Mouse (Mus musculus) midbrain, embryonic 16.5 days (tissue): ENCODE results near the gene Polg. TPM values are rescaled to one million over a fixed set of nuclear protein-coding genes. Genes with fewer than 3 reads are reported as not detected.
A peak's percentile ranks its signal among the peaks of the same experiment; 100 is the strongest.

Experiments
- ATAC-seq: fragments of 200-750 bp; cut with Nextera tagmentation; 2 replicates; pipeline ENCODE4 v1.8.0; 2017; ENCODE audit warnings: moderate TSS enrichment
- H3K27ac ChIP-seq: fragments of 300-500 bp; sonication (generic); 2 replicates; pipeline ENCODE4 v1.5.1; 2014; ENCODE audit warnings: mild to moderate bottlenecking, low read length, mixed read lengths
- H3K27me3 ChIP-seq: fragments of 300-500 bp; sonication (generic); 2 replicates; pipeline ENCODE4 v1.6.1; 2014; ENCODE audit warnings: low read depth, low read length, mixed read lengths; ENCODE audit not compliant: control insufficient read depth, insufficient read depth
- H3K36me3 ChIP-seq: fragments of 300-500 bp; sonication (generic); 2 replicates; pipeline ENCODE4 v1.6.1; 2014; ENCODE audit warnings: mild to moderate bottlenecking, low read length, moderate library complexity, mixed read lengths; ENCODE audit not compliant: control insufficient read depth, insufficient read depth
- H3K4me1 ChIP-seq: fragments of 300-500 bp; sonication (generic); 2 replicates; pipeline ENCODE4 v1.6.1; 2014; ENCODE audit warnings: mild to moderate bottlenecking, low read length, mixed read lengths; ENCODE audit not compliant: control insufficient read depth, insufficient read depth
- H3K4me2 ChIP-seq: fragments of 300-500 bp; sonication (generic); 2 replicates; pipeline ENCODE4 v1.6.1; 2014; ENCODE audit warnings: mild to moderate bottlenecking, low read length, mixed read lengths
- H3K4me3 ChIP-seq: fragments of 300-500 bp; sonication (generic); 2 replicates; pipeline ENCODE4 v1.5.1; 2014; ENCODE audit warnings: low read depth, mild to moderate bottlenecking, low read length, moderate library complexity, mixed read lengths
- H3K9ac ChIP-seq: fragments of 300-500 bp; sonication (generic); 2 replicates; pipeline ENCODE4 v1.6.1; 2014; ENCODE audit warnings: low read depth, low read length, mixed read lengths
- H3K9me3 ChIP-seq: fragments of 300-500 bp; sonication (generic); replicated peaks from 2 replicates; pipeline ENCODE4 v1.6.1; 2014; ENCODE audit warnings: mild to moderate bottlenecking, low read length, mixed read lengths; ENCODE audit not compliant: control insufficient read depth, poor library complexity, severe bottlenecking
- WGBS: fragments of 180-500 bp; shearing (Covaris S2); extraction: QIAGEN DNeasy Blood & Tissue Kit; methylation state at CpG from one replicate; pipeline ENCODE4 v1.1.7; 2014; 5-methylcytosine and 5-hydroxymethylcytosine counted together
- polyA plus RNA-seq: library from polyadenylated mRNA; unstranded; fragments of >200 nt; fragmentation: Nextera tagmentation; extraction: Ambion mirVana; gene quantifications from 2 replicates; pipeline ENCODE4 v1.2.1, GENCODE M21; 2015

Polg gene
- polyA plus RNA-seq, 1 experiment from 2014 or later, result 22.0 TPM

GRCm38 (mm10) chr7:79510686-79511085 is 44.5 kb upstream of the Polg start:
- H3K36me3 ChIP-seq, result no peaks in the 10 kb centered on the region
- peak overlapping the region; percentile 40 for H3K4me2 ChIP-seq
- WGBS, result 29% methylated on average over 3 of the region's 3 CpGs
- ATAC-seq, result no peak
- no peaks in the 10 kb centered on the region for H3K9me3 ChIP-seq
- peaks cover 7% of the 10 kb centered on the region; the same call in 1 of the 2 replicates for H3K27me3 ChIP-seq
- H3K4me1 ChIP-seq, result peaks cover 42% of the 10 kb centered on the region
- no peak overlapping the region for H3K9ac ChIP-seq
- H3K4me3 ChIP-seq, result no peak overlapping the region
- peak overlapping the region; percentile 75 for H3K27ac ChIP-seq

GRCm38 (mm10) chr7:79509710-79510109 is 43.5 kb upstream of the Polg start:
- no peak for ATAC-seq
- no peaks in the 10 kb centered on the region for H3K9me3 ChIP-seq
- peak overlapping the region; percentile 93 for H3K27ac ChIP-seq
- peak overlapping the region; percentile 14 for H3K4me3 ChIP-seq
- 20% methylated on average over 12 of the region's 12 CpGs for WGBS
- H3K36me3 ChIP-seq, result no peaks in the 10 kb centered on the region
- peaks cover 6% of the 10 kb centered on the region; the same call in 1 of the 2 replicates for H3K27me3 ChIP-seq
- H3K4me1 ChIP-seq, result peaks cover 34% of the 10 kb centered on the region
- H3K4me2 ChIP-seq, result peak overlapping the region; percentile 85
- H3K9ac ChIP-seq, result peak overlapping the region; percentile 55

DNA sequence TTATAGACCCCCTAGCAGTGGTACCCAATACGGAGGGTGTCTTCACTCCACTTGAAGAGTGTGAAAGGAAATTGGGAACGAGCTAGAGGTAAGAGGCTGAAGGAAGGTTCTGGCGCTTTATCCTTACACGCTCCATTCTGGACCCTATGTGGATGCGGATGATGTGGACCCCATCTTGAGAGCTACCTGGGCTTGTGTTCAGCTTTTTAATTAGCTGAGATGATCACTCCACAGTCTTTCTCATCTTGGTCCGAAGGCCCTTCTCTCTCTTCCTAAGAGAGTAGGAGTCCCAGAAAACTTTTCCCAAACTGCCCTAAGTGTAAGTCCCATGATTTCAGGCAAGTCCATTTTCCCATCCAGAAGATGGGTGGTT is 43.1 kb upstream of the Polg start:
- H3K4me1 ChIP-seq, result peaks cover 34% of the 10 kb centered on the region

DNA sequence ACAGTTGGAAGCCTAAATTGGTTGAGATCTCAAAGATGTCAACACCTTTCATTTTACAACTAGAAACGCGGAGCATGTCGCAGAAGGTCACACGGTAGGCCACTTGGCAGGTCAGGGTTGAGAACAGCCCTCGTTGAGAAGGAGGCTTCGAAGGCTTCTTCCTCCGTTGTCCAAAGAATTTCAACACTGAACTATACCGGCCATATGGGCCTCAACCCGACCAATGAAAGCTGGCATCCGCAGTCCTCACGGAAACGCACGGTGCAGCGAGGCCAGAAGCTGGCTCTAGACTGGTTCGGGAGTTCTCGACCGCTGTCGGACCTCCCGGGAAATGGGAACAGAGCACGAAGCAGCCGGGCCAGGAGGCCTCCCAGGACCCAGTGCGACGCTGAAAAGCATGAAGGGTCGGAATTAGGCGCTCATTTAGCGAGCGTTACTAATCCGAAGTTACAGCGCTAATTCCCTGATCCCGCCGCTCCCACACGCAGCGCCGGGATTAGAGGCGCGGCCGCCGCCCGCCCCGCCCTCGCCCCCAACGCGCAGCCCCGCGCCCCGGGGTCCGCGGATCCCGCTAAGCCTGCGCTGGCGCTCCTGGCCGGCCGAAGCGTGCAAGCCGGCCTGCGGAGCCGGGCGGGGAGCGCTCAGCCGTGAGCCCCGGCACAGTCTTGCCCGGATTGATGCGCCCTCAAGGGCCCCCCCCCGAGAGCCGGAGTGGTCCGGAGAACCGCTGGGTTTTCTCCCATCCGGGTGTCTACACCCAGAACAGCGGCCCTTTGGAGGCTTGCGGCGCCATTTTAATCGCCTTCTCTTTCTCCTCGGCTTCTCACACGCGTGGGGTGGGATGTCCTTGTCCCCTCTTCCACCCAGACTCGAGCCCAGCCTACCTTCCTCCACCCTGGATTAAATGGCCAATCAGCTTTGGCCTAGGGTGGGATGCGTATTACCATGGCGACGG is 42.4 kb upstream of the Polg start:
- Histone ChIP-seq H3K9me3 (no peaks in the 10 kb centered on the region), H3K36me3 (no peaks in the 10 kb centered on the region), H3K27me3 (peaks cover 3% of the 10 kb centered on the region; the same call in 1 of the 2 replicates), H3K4me3 (peak overlapping the region; percentile 80), H3K4me2 (peak overlapping the region; percentile 85), H3K4me1 (peaks cover 34% of the 10 kb centered on the region), H3K9ac (peak overlapping the region; percentile 95), H3K27ac (peak overlapping the region; percentile 93)
- 2% methylated on average over 76 of the region's 79 CpGs for WGBS
- ATAC-seq, result no peak

More for the DNA sequence above, 43.1 kb upstream of the Polg start:
- peak overlapping the region; percentile 95 for H3K9ac ChIP-seq
- peak overlapping the region; percentile 85 for H3K4me2 ChIP-seq
- no peaks in the 10 kb centered on the region for H3K36me3 ChIP-seq
- H3K27me3 ChIP-seq, result peaks cover 6% of the 10 kb centered on the region; the same call in 1 of the 2 replicates
- no peaks in the 10 kb centered on the region for H3K9me3 ChIP-seq
- peak overlapping the region; percentile 80 for H3K4me3 ChIP-seq
- ATAC-seq, result no peak
- WGBS, result 22% methylated on average over 6 of the region's 6 CpGs
- H3K27ac ChIP-seq, result peak overlapping the region; percentile 93

DNA sequence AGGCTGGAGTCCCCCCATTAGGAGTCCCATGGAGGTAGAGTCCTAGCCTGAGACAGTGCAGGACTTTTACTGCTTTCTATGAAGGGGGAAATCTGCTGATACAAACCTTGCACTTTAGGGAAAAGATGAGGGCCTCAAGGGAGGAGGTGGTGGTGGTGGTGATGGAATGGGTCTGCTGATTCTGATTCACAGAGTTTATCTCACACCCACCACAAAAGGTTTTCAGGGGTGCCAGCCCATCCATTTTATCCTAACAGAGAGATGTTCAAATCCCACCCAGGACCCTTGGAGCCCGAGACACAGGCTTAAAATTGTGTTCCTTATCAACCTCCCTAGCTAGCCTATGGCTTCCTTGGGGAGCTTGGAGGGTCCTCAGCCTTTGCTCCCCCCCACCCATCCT is 41.6 kb upstream of the Polg start:
- ATAC-seq, result no peak
- Histone ChIP-seq H3K27ac (peak overlapping the region; percentile 93), H3K36me3 (no peaks in the 10 kb centered on the region), H3K27me3 (peaks cover 7% of the 10 kb centered on the region), H3K9me3 (no peaks in the 10 kb centered on the region), H3K4me1 (peaks cover 38% of the 10 kb centered on the region), H3K4me2 (peak overlapping the region; percentile 85), H3K9ac (peak overlapping the region; percentile 95), H3K4me3 (peak overlapping the region; percentile 80)
- 20% methylated on average over 1 of the region's 1 CpGs for WGBS

DNA sequence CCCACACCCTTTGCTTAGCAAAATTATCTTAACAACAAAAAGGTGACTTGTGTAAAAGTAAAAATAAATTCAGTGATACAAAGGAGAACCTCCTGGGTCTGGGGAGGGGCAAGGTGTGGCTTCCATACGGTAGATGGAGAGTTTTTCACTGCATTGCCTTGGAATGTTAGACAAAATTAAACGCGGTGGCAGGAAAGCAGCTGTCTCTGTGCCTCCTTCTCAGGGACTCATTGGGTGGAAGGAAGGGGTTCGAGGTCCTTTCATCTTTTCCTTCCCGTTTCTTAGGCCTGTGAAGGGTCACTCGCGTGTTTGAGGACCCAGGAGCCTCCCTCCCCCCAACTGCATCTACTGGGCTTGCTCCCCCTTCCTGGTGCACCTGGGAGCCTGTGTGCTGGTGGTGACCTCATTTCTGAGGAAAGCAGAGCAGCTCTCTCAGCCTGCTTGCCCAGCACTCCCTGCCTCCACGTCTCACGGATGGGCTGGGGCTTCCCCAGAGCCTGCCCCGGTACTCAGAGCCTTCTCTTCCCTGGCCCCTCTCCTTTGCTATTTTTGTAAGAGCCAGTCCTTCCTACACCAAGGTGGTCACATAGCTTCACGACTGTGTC is 41.0 kb upstream of the Polg start:
- ATAC-seq, result no peak
- Histone ChIP-seq H3K27me3 (peaks cover 7% of the 10 kb centered on the region), H3K4me3 (peak overlapping the region; percentile 80), H3K9me3 (no peaks in the 10 kb centered on the region), H3K9ac (peak overlapping the region; percentile 95), H3K4me1 (peaks cover 38% of the 10 kb centered on the region), H3K36me3 (no peaks in the 10 kb centered on the region), H3K27ac (peak overlapping the region; percentile 93), H3K4me2 (peak overlapping the region; percentile 85)
- 9% methylated on average over 11 of the region's 11 CpGs for WGBS

DNA sequence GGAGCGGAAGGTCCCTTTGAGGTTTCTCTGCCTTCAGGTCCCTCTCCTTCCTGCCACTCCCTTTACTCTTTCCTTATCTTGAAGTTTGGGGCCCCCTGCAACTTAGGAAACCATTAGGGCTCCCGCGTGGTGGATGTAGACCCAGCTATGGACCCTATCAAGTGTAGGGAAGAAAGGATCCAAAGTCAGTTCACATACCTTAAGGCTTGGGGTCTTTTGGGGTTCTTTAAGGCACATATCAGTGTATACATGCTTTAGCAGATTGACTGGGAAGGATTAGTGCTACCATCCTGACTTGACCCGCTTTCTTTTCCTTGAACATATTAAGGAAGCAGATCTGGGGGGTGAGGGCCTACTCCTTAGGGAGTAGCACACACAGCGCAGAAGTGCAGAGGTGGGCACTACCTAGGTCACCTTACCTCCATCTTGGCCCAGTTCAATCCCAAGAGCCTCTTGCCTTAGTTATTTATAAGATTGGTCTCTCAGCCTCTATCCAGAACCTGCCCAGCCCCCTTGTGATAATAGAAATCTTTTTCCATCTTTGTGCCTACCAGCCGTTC is 40.4 kb upstream of the Polg start:
- no peak for ATAC-seq
- peak overlapping the region; percentile 95 for H3K9ac ChIP-seq
- H3K4me1 ChIP-seq, result peaks cover 33% of the 10 kb centered on the region
- H3K9me3 ChIP-seq, result no peaks in the 10 kb centered on the region
- no peaks in the 10 kb centered on the region for H3K36me3 ChIP-seq
- 6% methylated on average over 6 of the region's 6 CpGs for WGBS
- H3K4me3 ChIP-seq, result peak overlapping the region; percentile 80
- H3K27me3 ChIP-seq, result peaks cover 7% of the 10 kb centered on the region; the same call in 1 of the 2 replicates
- peak overlapping the region; percentile 93 for H3K27ac ChIP-seq
- peak overlapping the region; percentile 85 for H3K4me2 ChIP-seq

GRCm38 (mm10) chr7:79505876-79506530 is 39.8 kb upstream of the Polg start:
- H3K4me1 ChIP-seq, result peaks cover 28% of the 10 kb centered on the region
- peak overlapping the region; percentile 80 for H3K4me3 ChIP-seq
- peak overlapping the region; percentile 93 for H3K27ac ChIP-seq
- H3K9me3 ChIP-seq, result no peaks in the 10 kb centered on the region
- H3K27me3 ChIP-seq, result peaks cover 7% of the 10 kb centered on the region; the same call in 1 of the 2 replicates
- under 1% methylated on average over 28 of the region's 28 CpGs for WGBS
- H3K9ac ChIP-seq, result peak overlapping the region; percentile 95
- H3K4me2 ChIP-seq, result peak overlapping the region; percentile 85
- ATAC-seq, result peak; percentile 54
- no peaks in the 10 kb centered on the region for H3K36me3 ChIP-seq
